Mouse (Mus musculus) layer of hippocampus, adult 9-10 months (tissue): ENCODE measurements around the gene Arhgef7.

Experiments
- DNase-seq: peaks from one replicate; pipeline ENCODE4 v3.0.0; 2022; ENCODE audit warnings: low spot score

Arhgef7 gene

DNA sequence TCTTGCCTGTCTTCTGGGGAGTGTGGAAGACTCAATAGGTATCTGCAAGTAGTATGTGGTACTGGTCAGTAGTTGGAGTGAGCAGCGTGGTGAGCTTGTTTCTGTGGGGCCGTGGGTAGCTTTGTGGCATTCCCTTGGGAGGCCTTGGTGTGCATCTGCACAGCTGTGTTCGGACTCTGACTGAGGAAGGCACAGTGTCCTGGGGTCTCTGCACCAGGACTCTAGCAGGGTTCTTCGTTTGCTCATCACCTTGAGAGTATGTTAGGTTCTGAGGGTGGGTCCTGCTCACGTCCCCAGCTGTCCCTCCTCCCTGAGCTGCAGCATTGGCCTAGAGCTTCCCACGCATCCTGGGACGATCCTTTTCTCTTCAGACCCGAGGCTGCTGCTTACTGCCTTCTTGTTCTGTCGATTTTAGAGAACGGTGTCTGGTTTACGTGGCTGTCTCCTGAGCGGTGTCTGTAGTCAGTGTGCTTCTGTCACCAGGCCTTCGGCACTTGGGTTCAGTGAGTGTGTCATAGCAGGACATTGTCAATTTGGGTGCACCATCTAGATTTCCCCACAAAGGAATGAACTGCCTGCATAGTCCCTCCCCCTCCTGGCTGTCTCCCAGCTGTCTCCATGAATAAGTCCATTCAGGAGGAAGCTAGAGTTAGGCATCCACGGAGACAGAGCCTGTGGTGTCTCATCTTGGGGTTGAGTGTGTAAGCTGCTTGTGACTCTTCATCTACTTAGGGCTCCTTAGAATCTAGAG, 70.4 kb downstream of the Arhgef7 start:
- no peak for DNase-seq

DNA sequence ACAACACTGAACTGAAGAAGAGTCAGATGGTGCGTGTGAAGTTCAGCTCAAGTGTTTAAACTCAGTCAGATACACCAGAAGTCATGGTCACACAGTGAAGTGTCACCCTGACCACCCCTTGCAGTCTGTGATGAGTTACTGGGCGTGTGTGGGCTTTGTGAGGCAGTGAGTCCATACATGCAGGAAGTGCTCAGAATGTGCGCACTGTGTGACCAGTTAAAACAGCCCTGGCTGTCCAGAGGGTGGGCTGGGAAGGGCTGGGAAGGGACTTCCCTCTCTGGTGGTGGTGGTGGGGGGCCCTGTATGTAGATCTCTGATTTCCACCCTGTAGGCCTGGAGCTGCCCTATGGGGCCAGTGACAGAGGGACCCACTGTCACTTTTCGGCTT, 71.0 kb downstream of the Arhgef7 start:
- DNase-seq, result no peak

DNA sequence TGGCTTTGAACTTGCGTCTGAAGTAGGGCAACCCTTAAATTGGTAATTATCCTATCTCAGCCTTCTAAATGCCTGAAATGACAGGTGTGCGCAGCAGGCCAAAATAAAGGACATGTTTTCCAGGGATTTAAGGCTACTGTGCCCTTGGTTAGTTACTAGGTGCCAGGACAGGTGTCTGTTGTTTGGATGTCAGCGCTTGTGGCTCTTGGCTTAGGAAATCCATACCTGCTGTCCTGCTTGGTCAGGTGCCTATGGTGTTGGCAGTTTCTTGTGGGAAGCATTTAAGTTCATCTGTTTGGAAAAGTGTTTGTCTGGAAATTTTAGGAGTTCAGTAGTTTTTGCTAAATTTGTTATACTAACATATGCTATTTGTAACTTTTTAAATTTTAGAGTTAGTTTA, 71.6 kb downstream of the Arhgef7 start:
- DNase-seq, result no peak

DNA sequence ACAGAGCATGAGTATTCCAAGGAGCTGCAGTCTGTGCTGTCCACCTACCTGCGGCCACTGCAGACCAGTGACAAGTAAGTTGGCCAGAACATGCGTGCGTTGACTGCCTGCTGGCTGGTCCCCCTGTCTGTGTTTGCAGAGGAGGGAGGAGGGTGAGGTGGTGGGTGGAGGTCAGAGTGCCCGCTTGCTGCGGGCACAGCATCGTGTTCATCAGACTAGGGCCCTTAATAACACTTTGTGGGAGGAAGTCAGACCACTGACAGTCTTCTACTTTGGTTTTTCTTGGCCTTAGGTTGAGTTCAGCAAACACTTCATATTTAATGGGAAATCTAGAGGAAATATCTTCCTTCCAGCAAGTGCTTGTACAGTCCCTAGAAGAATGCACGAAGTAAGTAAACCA, 73.0 kb downstream of the Arhgef7 start:
- DNase-seq, result no peak

DNA sequence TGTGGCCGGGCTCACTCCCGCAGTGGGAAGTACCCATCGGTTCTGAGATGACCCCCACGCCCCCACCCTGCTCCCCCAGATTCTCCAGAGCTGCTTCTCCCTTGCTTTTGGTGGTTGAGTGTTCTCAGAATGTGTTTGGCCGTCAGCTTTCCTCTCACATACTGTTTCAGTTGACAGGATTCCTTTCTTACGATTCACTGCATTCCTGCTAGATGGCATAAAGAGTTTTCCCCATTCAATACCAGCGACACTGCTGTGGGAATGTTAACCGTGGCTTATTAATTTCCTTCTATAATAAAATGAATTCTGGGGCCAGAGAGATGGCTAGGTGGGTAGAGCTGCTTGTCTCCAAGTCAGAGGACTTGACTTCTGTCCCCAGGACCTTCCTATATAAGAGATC, 74.0 kb downstream of the Arhgef7 start:
- DNase-seq, result no peak

DNA sequence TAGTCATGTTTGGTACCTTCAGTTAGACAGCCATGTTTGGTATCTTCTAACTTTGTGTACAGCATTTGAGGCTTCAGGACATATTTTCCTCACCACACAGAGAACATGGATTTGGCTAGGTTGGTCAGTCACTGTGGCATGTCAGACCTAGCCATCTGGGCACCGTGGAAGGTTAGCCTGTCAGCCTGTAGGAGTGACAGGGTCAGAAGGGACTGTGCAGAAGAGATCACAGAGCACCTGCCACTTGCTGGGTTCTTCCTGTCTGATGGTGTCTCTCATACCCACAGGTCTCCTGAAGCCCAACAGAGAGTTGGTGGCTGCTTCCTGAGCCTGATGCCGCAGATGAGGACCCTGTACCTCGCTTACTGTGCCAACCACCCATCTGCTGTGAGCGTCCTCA, 77.4 kb downstream of the Arhgef7 start:
- DNase-seq, result no peak

DNA sequence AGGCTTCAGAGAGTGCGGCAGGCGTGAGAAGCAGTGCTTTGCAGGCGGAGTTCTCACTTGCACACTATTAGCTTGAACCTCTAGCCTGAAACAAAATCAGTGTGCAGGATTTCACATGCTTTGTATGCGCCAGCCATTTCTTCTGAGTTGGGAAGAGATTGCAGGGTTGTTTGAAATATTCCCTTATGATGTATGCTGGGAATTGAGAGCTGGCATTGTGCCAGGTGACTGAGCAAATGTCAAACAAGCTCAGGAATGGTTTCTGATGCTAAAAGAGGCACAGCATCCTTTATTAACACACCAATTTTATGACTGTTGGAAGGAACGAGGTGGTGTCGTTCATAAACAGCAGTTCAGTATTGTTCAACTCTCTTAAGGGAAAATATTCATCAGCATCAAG, 78.7 kb downstream of the Arhgef7 start:
- DNase-seq, result no peak

DNA sequence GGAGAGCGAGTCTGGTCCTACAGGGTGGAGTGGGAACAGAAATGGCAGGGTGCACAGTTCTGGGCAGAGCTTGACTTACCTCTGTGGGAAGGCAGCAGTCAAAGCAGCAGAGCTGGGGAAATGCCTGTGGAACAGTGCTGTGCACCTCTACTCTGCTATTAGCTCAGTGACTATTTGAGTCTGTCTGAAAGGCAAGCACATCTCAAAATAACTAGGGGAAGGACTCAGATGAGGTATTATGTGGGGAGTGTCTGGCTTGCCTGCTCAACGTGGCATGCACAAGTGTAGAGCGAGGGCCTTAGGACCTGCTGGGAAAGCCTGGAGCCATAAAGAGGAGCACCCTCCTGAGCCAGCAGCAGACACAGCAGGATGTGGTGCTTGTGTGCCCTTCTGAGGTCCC, 79.8 kb downstream of the Arhgef7 start:
- no peak for DNase-seq

DNA sequence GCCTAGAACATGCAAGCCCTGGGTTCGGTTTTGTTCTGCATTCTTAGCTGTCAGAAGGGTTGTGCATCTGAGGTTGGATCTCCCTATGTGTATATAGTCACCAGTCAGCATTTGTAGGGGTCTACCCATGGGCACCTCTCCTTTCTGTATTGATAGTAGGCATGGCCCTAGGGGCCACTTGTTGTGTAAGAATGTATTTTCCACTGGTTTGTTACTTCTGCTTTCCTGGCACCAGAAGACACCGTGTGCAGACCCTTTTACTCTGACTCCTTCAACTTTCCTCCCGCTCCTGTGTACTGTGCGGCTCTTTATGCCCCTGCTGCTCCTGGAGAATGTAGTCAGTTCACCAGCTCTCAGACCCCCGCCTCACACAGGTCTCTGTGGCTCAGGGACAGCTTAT, 80.5 kb downstream of the Arhgef7 start:
- DNase-seq, result no peak

DNA sequence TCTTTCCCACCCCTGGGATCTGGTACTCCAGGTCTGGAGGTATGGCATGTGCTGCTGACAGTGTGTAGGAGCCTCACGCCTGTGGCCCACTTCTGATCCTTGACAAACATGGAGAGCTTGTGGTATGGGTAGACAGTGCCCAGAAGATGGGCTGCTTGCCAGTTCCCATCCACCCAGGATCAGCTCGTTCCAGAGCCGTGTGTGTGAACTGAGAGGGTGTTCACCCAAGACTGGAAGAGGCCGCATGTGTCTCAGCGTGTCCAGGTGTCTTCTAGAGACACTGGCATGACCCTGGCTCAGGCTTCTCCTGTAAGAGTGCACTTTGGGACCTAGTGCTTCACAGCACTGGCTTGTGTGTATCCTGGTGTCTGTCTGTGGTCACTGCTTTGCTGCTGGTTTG, 82.9 kb downstream of the Arhgef7 start:
- no peak for DNase-seq

DNA sequence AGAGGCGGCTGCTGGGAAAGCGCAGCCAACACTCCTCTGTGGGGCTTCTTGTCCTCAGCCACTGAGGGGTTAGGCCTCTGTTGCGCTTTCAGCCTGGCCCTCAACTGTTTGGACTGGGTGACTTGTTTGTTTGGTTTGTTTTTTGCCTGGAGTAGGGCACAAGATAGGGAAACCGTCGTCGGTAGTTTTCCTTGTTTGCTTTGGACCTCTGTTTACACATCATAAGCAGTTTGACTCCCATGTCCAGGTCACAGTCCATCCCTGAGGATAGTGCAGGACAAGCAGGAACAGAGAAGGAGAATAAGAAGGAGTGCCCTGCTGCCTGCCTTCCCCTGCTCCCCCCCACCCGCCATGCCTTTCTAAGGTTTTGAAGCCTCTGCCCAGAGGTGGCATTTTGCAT, 86.3 kb downstream of the Arhgef7 start:
- no peak for DNase-seq

DNA sequence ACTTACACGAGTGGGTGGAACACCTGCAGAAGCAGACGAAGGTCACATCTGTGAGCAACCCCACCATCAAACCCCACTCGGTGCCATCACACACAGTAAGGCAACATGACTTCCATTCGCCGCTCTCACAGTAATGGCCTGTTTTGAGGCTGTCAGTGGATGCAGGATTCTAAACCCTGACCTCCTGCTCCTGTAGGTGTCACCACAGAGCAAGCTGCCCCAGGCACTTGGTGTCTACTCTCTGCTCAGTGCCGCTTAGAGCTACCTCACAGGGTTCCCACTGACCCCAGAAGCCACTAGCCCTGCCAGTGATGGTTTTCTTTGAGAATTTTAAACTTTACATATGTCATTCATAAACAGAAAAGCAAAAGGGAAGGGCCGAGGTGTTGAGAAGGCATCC, 87.7 kb downstream of the Arhgef7 start:
- no peak for DNase-seq

DNA sequence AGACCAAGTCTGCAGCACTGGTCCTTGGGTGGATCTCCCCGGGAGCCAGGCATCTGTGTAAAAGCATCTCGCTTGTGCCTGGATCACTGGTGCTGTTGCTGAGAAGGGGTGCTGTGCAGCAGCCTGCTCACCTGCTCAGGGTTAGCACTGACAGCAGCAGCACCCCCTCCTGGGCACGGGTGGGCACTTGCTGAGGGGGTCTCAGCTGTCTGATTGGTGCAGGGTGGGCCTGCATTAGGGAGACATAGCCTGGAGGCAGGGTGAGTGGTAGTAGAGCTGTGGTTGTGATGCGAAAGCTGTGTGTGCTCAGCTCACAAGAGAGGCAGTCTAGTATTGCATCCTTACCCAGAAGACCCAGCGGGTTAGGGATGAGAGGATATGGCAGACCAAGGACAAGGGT, 92.6 kb downstream of the Arhgef7 start:
- DNase-seq, result no peak

DNA sequence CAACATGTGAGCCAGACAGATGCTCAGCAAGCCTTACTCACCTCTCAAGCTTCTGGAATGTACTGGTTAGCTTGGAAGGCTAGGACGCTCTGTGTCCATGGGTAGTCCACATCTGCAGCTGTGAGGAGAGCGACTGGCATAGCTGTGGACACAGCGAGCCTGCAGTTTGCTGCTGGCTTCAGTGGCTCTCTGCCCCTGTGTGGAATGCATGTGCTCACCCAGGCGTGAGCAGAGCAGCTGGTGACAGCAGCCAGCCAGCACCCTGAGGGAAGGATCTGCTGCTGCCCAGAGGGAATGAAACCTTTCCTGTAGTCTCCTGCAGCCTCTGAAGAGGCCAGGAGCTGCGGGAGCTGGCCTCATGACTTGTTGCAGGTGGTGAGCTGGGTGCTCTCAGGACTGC, 93.0 kb downstream of the Arhgef7 start:
- no peak for DNase-seq

DNA sequence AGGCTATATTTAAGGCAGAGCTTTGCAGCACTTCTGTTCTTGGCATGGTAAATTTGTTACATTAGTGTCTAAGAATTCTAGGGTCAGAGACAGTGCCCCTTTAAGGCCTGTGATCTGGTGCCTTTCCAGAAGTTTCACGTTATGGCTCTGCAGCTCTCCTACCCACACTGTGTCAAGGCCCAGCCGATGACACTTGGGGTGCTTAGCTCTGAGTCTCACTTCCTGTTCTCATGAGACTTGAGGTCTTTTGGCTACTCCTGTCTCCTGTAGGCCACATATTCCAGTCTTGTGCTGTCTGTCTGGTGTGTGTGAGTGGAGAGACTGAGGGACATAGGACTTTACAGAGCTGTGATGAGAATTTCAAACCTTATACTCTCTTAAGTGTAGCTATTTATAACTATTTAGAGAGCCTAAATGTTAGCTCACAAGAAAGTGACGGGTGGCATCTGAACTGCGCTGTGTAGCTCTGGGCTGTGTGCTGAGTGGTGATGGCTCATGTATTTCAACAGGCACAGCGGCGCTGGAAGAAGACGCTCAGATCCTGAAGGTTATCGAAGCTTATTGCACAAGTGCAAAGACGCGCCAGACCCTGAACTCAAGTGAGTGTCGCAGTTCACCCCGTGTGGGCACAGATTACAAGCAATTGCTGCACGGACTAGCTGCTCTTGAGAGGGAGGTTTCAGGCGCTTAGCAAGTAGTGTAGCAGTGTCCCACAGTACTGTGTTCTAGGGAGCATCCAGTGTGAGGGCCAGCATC, 94.1 kb downstream of the Arhgef7 start:
- DNase-seq, result no peak

DNA sequence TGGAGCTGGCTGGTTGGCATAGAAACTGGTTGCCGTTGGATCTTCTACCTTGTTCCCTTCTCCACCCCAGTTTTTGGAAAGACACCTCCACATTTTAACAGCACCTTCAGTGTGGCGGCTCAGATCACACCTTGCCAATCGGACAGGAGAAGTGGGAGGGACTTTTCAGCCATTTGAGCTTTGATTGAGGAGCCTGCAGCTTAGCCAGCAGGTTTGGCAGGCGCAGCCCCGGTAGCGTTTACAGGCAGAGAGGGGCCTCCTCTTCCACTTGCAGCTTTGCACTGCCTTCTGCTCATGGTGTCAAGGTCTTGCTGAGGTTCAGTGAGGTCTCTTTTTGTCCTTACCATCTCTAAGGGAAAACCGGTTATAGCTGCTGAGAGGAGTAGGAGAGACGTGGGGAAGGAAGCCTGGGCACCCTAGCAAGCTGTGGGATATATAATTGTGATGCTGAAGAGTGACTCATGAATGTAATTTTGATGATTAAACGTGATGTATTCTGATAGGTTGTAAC, 95.1 kb downstream of the Arhgef7 start:
- no peak for DNase-seq

DNA sequence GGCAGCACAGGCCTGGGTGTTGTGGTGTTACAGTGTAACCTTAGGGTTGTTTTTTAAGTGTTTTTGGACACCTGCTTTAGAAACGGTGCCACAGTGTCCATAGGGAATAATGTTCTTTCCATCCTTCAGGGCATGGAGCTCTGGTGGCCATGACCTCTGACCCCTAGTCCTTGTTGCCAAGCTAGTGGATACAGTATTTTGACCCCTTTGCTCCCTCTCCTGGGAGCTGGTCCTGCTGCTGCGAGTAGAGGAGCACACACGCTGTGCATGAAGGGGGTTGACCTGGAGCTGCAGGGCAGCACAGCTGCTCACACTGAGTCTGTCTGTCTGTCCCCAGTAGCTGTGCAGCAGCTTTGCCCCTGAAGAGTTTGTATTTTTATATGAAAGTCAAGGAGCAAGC, 98.2 kb downstream of the Arhgef7 start:
- no peak for DNase-seq

DNA sequence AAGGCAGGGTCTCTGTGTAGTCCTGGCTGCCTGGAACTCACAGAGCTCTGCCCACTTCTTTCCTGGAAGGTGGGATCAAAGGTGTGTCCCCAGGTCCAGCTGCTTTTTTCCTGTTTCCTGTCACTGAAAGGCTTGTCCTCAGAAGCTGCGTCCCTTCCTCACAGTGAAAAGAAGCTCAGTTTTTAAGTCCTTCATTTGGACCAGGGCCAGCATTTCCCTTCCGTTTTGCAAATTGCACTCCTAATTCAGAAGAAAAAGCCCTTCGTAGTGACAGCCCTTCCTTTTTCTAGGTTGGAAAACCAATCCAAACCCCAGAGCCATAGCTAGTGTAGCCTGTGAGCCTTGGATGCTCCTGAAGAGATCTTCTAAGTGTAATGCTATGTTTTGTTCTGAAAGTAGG, 99.8 kb downstream of the Arhgef7 start:
- no peak for DNase-seq

DNA sequence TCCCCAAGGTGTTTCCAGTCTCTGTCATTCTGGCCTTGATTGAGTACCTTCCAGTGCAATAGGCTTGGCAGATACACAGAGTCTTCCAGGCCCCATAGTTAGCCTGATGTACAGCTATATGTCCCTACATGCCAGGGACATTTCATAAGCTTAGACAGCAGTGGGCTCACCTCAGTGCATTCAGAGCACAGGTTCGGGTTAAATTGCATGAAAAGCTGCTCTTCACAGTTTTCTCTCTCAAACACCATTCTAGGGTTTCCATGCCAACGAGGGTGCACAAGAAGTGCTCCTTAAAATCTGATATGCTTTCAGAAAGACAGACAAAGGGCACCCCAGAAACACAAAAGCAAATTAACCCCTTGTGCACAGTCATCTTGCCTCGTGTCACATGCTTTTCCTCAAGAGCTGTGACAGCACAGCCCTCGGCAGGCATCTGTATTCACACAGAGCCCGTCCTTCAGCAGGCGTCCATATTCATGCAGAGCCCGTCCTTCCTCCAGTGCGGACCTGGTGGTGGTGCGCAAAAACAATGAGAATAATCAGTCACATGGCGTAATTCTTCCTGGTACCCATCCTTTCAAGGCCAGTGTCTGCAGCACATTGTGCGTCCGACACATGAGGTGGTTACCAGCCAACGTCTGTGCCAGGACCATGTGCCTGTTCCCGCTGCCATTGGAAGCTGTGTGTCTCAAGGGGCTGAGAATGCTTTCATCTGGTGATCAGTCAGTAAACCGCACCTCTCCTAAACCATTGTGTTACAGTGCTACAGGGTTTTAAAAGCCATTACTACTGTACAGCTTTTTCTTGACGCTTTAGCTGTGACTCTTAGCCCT, 102.9 kb downstream of the Arhgef7 start:
- DNase-seq, result no peak

DNA sequence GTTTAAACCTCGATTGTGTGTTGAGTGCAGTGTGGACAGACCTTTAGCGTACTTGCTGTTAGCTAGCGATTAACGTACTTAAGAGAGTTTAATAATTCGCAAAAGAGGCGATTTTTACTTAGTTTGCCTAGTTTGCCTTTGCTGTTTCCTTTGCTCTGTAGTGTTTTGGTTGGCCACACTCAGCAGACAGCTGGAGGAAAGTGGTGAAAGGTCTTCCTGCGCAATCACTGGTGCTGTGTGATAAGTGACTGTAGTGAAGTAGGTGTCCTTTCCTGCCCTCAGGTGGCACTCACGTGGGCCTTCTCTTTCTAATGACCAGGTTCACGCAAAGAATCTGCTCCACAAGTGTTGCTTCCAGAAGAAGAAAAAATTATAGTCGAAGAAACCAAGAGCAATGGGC, 103.7 kb downstream of the Arhgef7 start:
- DNase-seq, result no peak

DNA sequence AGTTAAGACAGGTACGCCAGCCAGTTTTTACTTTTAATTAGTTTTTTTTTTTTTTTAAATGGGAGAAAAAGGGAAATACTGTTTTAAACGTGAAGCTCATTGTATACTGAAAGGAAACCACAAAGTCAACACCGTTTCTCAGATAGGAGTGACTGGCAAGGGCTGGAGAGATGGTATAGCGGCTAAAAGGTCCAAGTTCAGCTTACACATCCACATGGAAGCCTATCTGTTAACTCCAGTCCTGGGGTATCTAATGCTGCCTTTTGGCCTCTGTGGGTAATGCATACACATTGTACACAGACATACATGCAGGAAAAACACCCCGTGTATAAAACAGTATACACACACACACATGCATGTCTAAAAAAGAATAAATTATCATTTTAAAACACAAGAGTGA, 104.4 kb downstream of the Arhgef7 start:
- no peak for DNase-seq

DNA sequence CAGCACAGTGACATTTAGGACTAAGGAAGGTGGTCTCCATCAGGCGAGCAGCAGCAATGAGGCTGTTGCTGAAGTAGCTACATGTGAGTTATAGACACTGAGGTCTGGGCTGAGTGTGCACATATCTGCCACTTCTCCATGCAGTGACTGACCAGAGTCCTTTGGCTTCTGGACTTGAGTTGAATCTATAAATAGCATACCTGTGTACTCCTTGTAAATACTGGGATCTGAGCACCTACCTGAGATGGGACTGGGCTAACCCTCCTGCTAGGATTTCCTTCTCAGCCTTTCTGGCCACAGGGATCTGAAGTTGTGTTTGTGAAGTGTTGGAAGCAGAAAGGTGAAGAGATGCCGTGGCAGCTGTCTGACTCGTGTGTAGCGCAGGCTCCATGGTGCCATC, 105.6 kb downstream of the Arhgef7 start:
- DNase-seq, result no peak

DNA sequence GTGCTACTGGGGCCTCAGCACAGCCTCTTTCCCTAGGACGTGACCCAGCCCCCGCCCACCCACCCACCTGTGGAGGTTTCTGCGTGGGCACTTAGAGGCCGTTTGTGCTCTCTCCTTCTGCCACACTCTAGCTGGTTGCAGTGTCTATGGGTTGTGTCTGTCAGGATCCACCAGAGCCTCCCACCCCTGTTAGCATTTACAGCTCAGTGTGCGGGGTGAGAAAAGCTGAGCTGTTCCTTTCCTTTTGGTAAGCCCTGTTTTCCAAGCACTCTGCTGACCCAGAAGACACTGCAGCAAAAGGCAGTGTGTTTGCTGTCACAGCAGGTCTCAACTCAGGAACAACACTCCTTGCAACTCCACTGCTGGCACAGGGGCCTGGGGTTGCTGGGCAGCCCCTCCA, 106.7 kb downstream of the Arhgef7 start:
- no peak for DNase-seq
